Mouse (Mus musculus): Measurements from ENCODE around the gene D130052B06Rik. TPM values are rescaled to one million over a fixed set of nuclear protein-coding genes. Genes with fewer than 3 reads are reported as not detected.

Gene D130052B06Rik
- polyA plus RNA-seq (2015; fragmentation: Nextera tagmentation; extraction: Ambion mirVana): not detected in 2 replicates

GRCm38 (mm10) chr11:33598986-33599385 lies at the start of gene D130052B06Rik:
Gene D130052B06Rik (plus strand): TSS chr11:33599302.
- Histone ChIP-seq H3K9ac (no peak within 1 kb of the TSS), H3K36me3 (no peaks in the 10 kb centered on the region), H3K4me2 (no peak within 1 kb of the TSS), H3K4me3 (replicated peaks) (no peak within 1 kb of the TSS), H3K4me1 (replicated peaks) (no peaks in the 10 kb centered on the region), H3K27me3 (no peaks in the 10 kb centered on the region), H3K27ac (no peak within 1 kb of the TSS), H3K9me3 (replicated peaks) (no peaks in the 10 kb centered on the region)
- DNase-seq: no peak
- 60% methylated on average over 4 of the region's 4 CpGs for WGBS (ENCODE audit: insufficient replicate concordance)
- ATAC-seq (ENCODE audit: low read depth): no peak

- Histone ChIP-seq H3K4me1 (replicated peaks) (no peaks in the 10 kb centered on the region), H3K4me3 (replicated peaks) (no peak overlapping the region), H3K27me3 (no peaks in the 10 kb centered on the region), H3K9ac (no peak overlapping the region), H3K27ac (no peak overlapping the region), H3K9me3 (replicated peaks) (no peaks in the 10 kb centered on the region), H3K36me3 (no peaks in the 10 kb centered on the region), H3K4me2 (no peak overlapping the region)
- ATAC-seq (ENCODE audit: low read depth) (no peak), DNase-seq (no peak)
- WGBS (ENCODE audit: insufficient replicate concordance): 68% methylated on average over 14 of the region's 14 CpGs
These were observed 48.1 kb upstream of the D130052B06Rik start for GRCm38 (mm10) chr11:33550861-33551560.

GRCm38 (mm10) chr11:33554123-33554522 lies 45.0 kb upstream of the D130052B06Rik start:
- DNase-seq (no peak), ATAC-seq (ENCODE audit: low read depth) (no peak)
- 66% methylated on average over 8 of the region's 8 CpGs for WGBS (ENCODE audit: insufficient replicate concordance)
- H3K36me3 ChIP-seq: no peaks in the 10 kb centered on the region
- no peak overlapping the region for H3K9ac ChIP-seq
- no peak overlapping the region for H3K4me2 ChIP-seq
- H3K4me3 ChIP-seq (replicated peaks): no peak overlapping the region
- H3K27ac ChIP-seq: no peak overlapping the region
- H3K4me1 ChIP-seq (replicated peaks): no peaks in the 10 kb centered on the region
- H3K9me3 ChIP-seq (replicated peaks): no peaks in the 10 kb centered on the region
- no peaks in the 10 kb centered on the region for H3K27me3 ChIP-seq

- Histone ChIP-seq H3K4me1 (replicated peaks) (no peaks in the 10 kb centered on the region), H3K4me2 (no peak overlapping the region), H3K9ac (no peak overlapping the region), H3K9me3 (replicated peaks) (peaks cover 5% of the 10 kb centered on the region; the same call in 1 of the 2 replicates), H3K27me3 (no peaks in the 10 kb centered on the region), H3K4me3 (replicated peaks) (no peak overlapping the region), H3K36me3 (no peaks in the 10 kb centered on the region), H3K27ac (no peak overlapping the region)
- ATAC-seq (ENCODE audit: low read depth) (no peak), DNase-seq (no peak)
- WGBS (ENCODE audit: insufficient replicate concordance): 54% methylated on average over 2 of the region's 2 CpGs
These were observed 35.2 kb upstream of the D130052B06Rik start for GRCm38 (mm10) chr11:33563921-33564320.

- no peak for ATAC-seq (ENCODE audit: low read depth)
- no peak for DNase-seq
- no peaks in the 10 kb centered on the region for H3K9me3 ChIP-seq (replicated peaks)
- H3K27ac ChIP-seq: no peak overlapping the region
- H3K36me3 ChIP-seq: no peaks in the 10 kb centered on the region
- H3K4me2 ChIP-seq: no peak overlapping the region
- H3K9ac ChIP-seq: no peak overlapping the region
- H3K27me3 ChIP-seq: no peaks in the 10 kb centered on the region
- no peaks in the 10 kb centered on the region for H3K4me1 ChIP-seq (replicated peaks)
- no peak overlapping the region for H3K4me3 ChIP-seq (replicated peaks)
These were observed 28.7 kb upstream of the D130052B06Rik start for GRCm38 (mm10) chr11:33570413-33570812.

- ATAC-seq (ENCODE audit: low read depth): no peak
- no peak overlapping the region for H3K9ac ChIP-seq
- 66% methylated on average over 3 of the region's 3 CpGs for WGBS (ENCODE audit: insufficient replicate concordance)
These were observed 24.2 kb upstream of the D130052B06Rik start for GRCm38 (mm10) chr11:33574944-33575343.

GRCm38 (mm10) chr11:33578859-33579258 lies 20.2 kb upstream of the D130052B06Rik start, which contains the start of gene Gabrp:
Gene Gabrp (minus strand): TSS chr11:33578959.
- no peak for ATAC-seq (ENCODE audit: low read depth)
- Histone ChIP-seq H3K4me3 (replicated peaks) (no peak within 1 kb of the TSS), H3K9me3 (replicated peaks) (no peaks in the 10 kb centered on the region), H3K4me2 (no peak within 1 kb of the TSS), H3K9ac (no peak within 1 kb of the TSS), H3K36me3 (no peaks in the 10 kb centered on the region), H3K27ac (no peak within 1 kb of the TSS), H3K4me1 (replicated peaks) (no peaks in the 10 kb centered on the region), H3K27me3 (no peaks in the 10 kb centered on the region)
- DNase-seq: no peak
- whole genome bisulfite sequencing (ENCODE audit: insufficient replicate concordance): 39% methylated on average over 6 of the region's 6 CpGs

More at GRCm38 (mm10) chr11:33574944-33575343, 24.2 kb upstream of the D130052B06Rik start:
- Histone ChIP-seq H3K4me2 (no peak overlapping the region), H3K9me3 (replicated peaks) (no peaks in the 10 kb centered on the region), H3K27me3 (no peaks in the 10 kb centered on the region), H3K4me3 (replicated peaks) (no peak overlapping the region), H3K36me3 (no peaks in the 10 kb centered on the region), H3K27ac (no peak overlapping the region), H3K4me1 (replicated peaks) (no peaks in the 10 kb centered on the region)
- DNase-seq: no peak

- no peak for ATAC-seq (ENCODE audit: low read depth)
- Histone ChIP-seq H3K4me1 (replicated peaks) (no peaks in the 10 kb centered on the region), H3K4me3 (replicated peaks) (no peak overlapping the region), H3K27me3 (no peaks in the 10 kb centered on the region), H3K27ac (no peak overlapping the region), H3K36me3 (no peaks in the 10 kb centered on the region), H3K4me2 (no peak overlapping the region), H3K9ac (no peak overlapping the region), H3K9me3 (replicated peaks) (no peaks in the 10 kb centered on the region)
- DNase-seq: no peak
- 14% methylated on average over 3 of the region's 3 CpGs for WGBS (ENCODE audit: insufficient replicate concordance)
These were observed 19.5 kb upstream of the D130052B06Rik start for GRCm38 (mm10) chr11:33579621-33580020.

- Histone ChIP-seq H3K36me3 (no peaks in the 10 kb centered on the region), H3K9me3 (replicated peaks) (no peaks in the 10 kb centered on the region), H3K27me3 (no peaks in the 10 kb centered on the region), H3K4me3 (replicated peaks) (no peak overlapping the region), H3K27ac (no peak overlapping the region), H3K9ac (no peak overlapping the region), H3K4me1 (replicated peaks) (no peaks in the 10 kb centered on the region), H3K4me2 (no peak overlapping the region)
- DNase-seq (no peak), ATAC-seq (ENCODE audit: low read depth) (no peak)
- WGBS (ENCODE audit: insufficient replicate concordance): 58% methylated on average over 6 of the region's 6 CpGs
These were observed 12.5 kb upstream of the D130052B06Rik start for GRCm38 (mm10) chr11:33586614-33587013.

- Histone ChIP-seq H3K27ac (no peak overlapping the region), H3K4me3 (replicated peaks) (no peak overlapping the region), H3K4me1 (replicated peaks) (no peaks in the 10 kb centered on the region), H3K9ac (no peak overlapping the region), H3K36me3 (no peaks in the 10 kb centered on the region), H3K27me3 (no peaks in the 10 kb centered on the region), H3K9me3 (replicated peaks) (no peaks in the 10 kb centered on the region), H3K4me2 (no peak overlapping the region)
- 65% methylated on average over 3 of the region's 3 CpGs for WGBS (ENCODE audit: insufficient replicate concordance)
- no peak for DNase-seq
- no peak for ATAC-seq (ENCODE audit: low read depth)
These were observed 8.3 kb upstream of the D130052B06Rik start for GRCm38 (mm10) chr11:33590771-33591170.

- Histone ChIP-seq H3K4me1 (replicated peaks) (no peaks in the 10 kb centered on the region), H3K4me2 (no peak overlapping the region), H3K4me3 (replicated peaks) (no peak overlapping the region), H3K27ac (no peak overlapping the region), H3K9me3 (replicated peaks) (no peaks in the 10 kb centered on the region), H3K9ac (no peak overlapping the region), H3K36me3 (no peaks in the 10 kb centered on the region), H3K27me3 (no peaks in the 10 kb centered on the region)
- no peak for ATAC-seq (ENCODE audit: low read depth)
- 53% methylated on average over 4 of the region's 4 CpGs for WGBS (ENCODE audit: insufficient replicate concordance)
- DNase-seq: no peak
These were observed 6.3 kb upstream of the D130052B06Rik start for GRCm38 (mm10) chr11:33592826-33593225.

- no peak overlapping the region for H3K4me3 ChIP-seq (replicated peaks)
- no peak overlapping the region for H3K4me2 ChIP-seq
- no peaks in the 10 kb centered on the region for H3K9me3 ChIP-seq (replicated peaks)
- no peak overlapping the region for H3K27ac ChIP-seq
- DNase-seq (no peak), ATAC-seq (ENCODE audit: low read depth) (no peak)
- no peaks in the 10 kb centered on the region for H3K27me3 ChIP-seq
- H3K4me1 ChIP-seq (replicated peaks): no peaks in the 10 kb centered on the region
- no peak overlapping the region for H3K9ac ChIP-seq
- 55% methylated on average over 4 of the region's 4 CpGs for WGBS (ENCODE audit: insufficient replicate concordance)
- H3K36me3 ChIP-seq: no peaks in the 10 kb centered on the region
These were observed 2.4 kb upstream of the D130052B06Rik start for GRCm38 (mm10) chr11:33596655-33597054.

Measured in liver, embryonic 13.5 days (tissue).